Mouse (Mus musculus): ENCODE results near the gene Dhcr7.
A peak's percentile ranks its signal among the peaks of the same experiment; 100 is the strongest.

Dhcr7 gene

GRCm38 (mm10) chr7:143833581-143834190 lies 10.7 kb downstream of the Dhcr7 start:
- no peak for DNase-seq

- no peak for DNase-seq
Observed at GRCm38 (mm10) chr7:143834316-143834715, 11.4 kb downstream of the Dhcr7 start.

GRCm38 (mm10) chr7:143834972-143835371 lies 12.0 kb downstream of the Dhcr7 start:
- no peak for DNase-seq

- peak; percentile 37 to 50 for DNase-seq
Observed at GRCm38 (mm10) chr7:143837705-143838358, 14.9 kb downstream of the Dhcr7 start.

- DNase-seq: no peak
Observed at GRCm38 (mm10) chr7:143840121-143840520, 17.2 kb downstream of the Dhcr7 start.

- DNase-seq: no peak
Observed at GRCm38 (mm10) chr7:143841301-143841700, 18.4 kb downstream of the Dhcr7 start.

- DNase-seq: no peak
Observed at GRCm38 (mm10) chr7:143848127-143848767, 25.3 kb downstream of the Dhcr7 start.

GRCm38 (mm10) chr7:143848768-143849482 lies 26.0 kb downstream of the Dhcr7 start:
- DNase-seq: no peak

GRCm38 (mm10) chr7:143866538-143866937 lies 43.6 kb downstream of the Dhcr7 start, which contains the start of gene Gm498:
Gene Gm498, plus strand, starts transcription at chr7:143866838.
- no peak for DNase-seq

GRCm38 (mm10) chr7:143868874-143869273 lies 45.9 kb downstream of the Dhcr7 start:
- DNase-seq: no peak

- no peak for DNase-seq
Observed at GRCm38 (mm10) chr7:143883717-143884116, 60.8 kb downstream of the Dhcr7 start.

- no peak for DNase-seq
Observed at GRCm38 (mm10) chr7:143891146-143891545, 68.2 kb downstream of the Dhcr7 start.

- DNase-seq: no peak
Observed at GRCm38 (mm10) chr7:143892361-143892760, 69.4 kb downstream of the Dhcr7 start.

Measured in cerebellum, postnatal 10 days (tissue).